Mouse (Mus musculus) MEL (cell line): ENCODE measurements at regions not wholly inside any gene's neighbourhood (a gene's known extent, or its start where the extent isn't known, plus 50 kb on each side); places are given as distances from the start of the nearest gene placed in this dataset.

ENCODE experiments used
- CTCF ChIP-seq, 3 experiments: IDR thresholded peaks in 2 of 3; conservative IDR thresholded peaks in 1 of 3; 2 replicates each; pipeline ENCODE4 v1.5.1; 2011 to 2012; ENCODE audit warnings: low read length in 3 of 3, low read depth in 2 of 3, mild to moderate bottlenecking in 2 of 3, improper control_type of control experiment in 1 of 3, inconsistent platforms in 1 of 3, mixed read lengths in 1 of 3, moderate library complexity in 1 of 3; ENCODE audit not compliant: control insufficient read depth in 1 of 3, insufficient read depth in 1 of 3, poor library complexity in 1 of 3, severe bottlenecking in 1 of 3
- HCFC1 ChIP-seq: IDR thresholded peaks from 2 replicates; pipeline ENCODE4 v1.6.1; 2012; ENCODE audit warnings: low read depth, mild to moderate bottlenecking, inconsistent platforms, low read length, improper control_type of control experiment, moderate library complexity
- NELFE ChIP-seq: IDR thresholded peaks from 2 replicates; pipeline ENCODE4 v1.6.1; 2011; ENCODE audit warnings: low read depth, low read length, improper control_type of control experiment
- NRF1 ChIP-seq: IDR thresholded peaks from 2 replicates; pipeline ENCODE4 v1.6.1; 2014; ENCODE audit warnings: low read depth, mild to moderate bottlenecking, inconsistent platforms, low read length, improper control_type of control experiment, moderate library complexity; ENCODE audit not compliant: poor library complexity, insufficient read depth, severe bottlenecking
- POLR2A ChIP-seq, 2 experiments: IDR thresholded peaks; 2 replicates each; pipeline ENCODE4 v1.6.1; 2011 to 2012; ENCODE audit warnings: low read length in 2 of 2, mild to moderate bottlenecking in 2 of 2, control low read depth in 1 of 2, improper control_type of control experiment in 1 of 2, low read depth in 1 of 2, moderate library complexity in 1 of 2; ENCODE audit not compliant: control insufficient read depth in 1 of 2, insufficient read depth in 1 of 2, poor library complexity in 1 of 2
- UBTF ChIP-seq: IDR thresholded peaks from 2 replicates; pipeline ENCODE4 v1.6.1; 2012; ENCODE audit warnings: low read depth, mild to moderate bottlenecking, inconsistent platforms, low read length, improper control_type of control experiment, moderate library complexity, borderline replicate concordance; ENCODE audit not compliant: insufficient read depth

DNA sequence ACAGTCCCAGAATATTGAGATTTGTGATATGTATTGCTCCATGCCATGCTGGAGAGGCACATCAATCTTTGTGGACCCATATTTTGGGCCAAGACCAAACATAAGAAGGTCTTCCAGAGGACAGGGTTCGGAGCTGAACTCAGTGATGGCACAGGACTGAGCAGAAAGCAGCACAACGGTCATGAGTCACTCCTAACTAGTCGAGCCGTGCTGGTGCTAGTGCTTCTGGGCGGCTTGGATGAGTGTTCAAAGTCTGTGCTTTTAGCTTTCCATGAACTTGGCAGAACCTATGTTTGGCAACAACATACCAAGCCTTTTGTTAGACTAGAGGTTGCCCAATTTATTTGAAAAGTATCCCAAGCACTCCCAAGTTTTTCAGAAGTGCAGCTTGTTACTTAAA lies 149.1 kb downstream of the Gm7489 start:
- no peak for TF ChIP-seq CTCF (IDR thresholded peaks at IDR 0.05 in 2 of 3, conservative IDR thresholded peaks at IDR 0.05 in 1 of 3; ENCODE audit: control insufficient read depth in 1 of 3, insufficient read depth in 1 of 3, low read depth in 2 of 3, low read length in 3 of 3, poor library complexity in 1 of 3, severe bottlenecking in 1 of 3)
- no peak for TF ChIP-seq UBTF
- no peak for TF ChIP-seq HCFC1
- TF ChIP-seq NELFE = no peak
- TF ChIP-seq POLR2A (IDR thresholded peaks at IDR 0.05; ENCODE audit: control insufficient read depth in 1 of 2, insufficient read depth in 1 of 2, low read depth in 1 of 2, low read length in 2 of 2, poor library complexity in 1 of 2) = no peak
- TF ChIP-seq NRF1 = no peak
